Mouse (Mus musculus) hindbrain, embryonic 12.5 days (tissue): ENCODE results near the gene 2810004N23Rik. TPM values are rescaled to one million over a fixed set of nuclear protein-coding genes. Genes with fewer than 3 reads are reported as not detected.

ENCODE experiments used
- ATAC-seq: fragments of 200-750 bp; cut with Nextera tagmentation; 2 replicates; pipeline ENCODE4 v1.8.0; 2017; ENCODE audit warnings: moderate TSS enrichment; ENCODE audit not compliant: low FRiP score
- H3K27ac ChIP-seq: fragments of 300-500 bp; sonication (generic); 2 replicates; pipeline ENCODE4 v1.5.1; 2016; ENCODE audit warnings: mild to moderate bottlenecking
- H3K27me3 ChIP-seq: fragments of 300-500 bp; sonication (generic); 2 replicates; pipeline ENCODE4 v1.6.1; 2016; ENCODE audit warnings: mild to moderate bottlenecking
- H3K36me3 ChIP-seq: fragments of 300-500 bp; sonication (generic); 2 replicates; pipeline ENCODE4 v1.6.1; 2016; ENCODE audit warnings: mild to moderate bottlenecking
- H3K4me1 ChIP-seq: fragments of 300-500 bp; sonication (generic); 2 replicates; pipeline ENCODE4 v1.6.1; 2016
- H3K4me2 ChIP-seq: fragments of 300-500 bp; sonication (generic); replicated peaks from 2 replicates; pipeline ENCODE4 v1.6.1; 2016; ENCODE audit warnings: mild to moderate bottlenecking
- H3K4me3 ChIP-seq: fragments of 300-500 bp; sonication (generic); 2 replicates; pipeline ENCODE4 v1.5.1; 2016; ENCODE audit warnings: mild to moderate bottlenecking
- H3K9ac ChIP-seq: fragments of 300-500 bp; sonication (generic); 2 replicates; pipeline ENCODE4 v1.6.1; 2016; ENCODE audit warnings: mild to moderate bottlenecking, moderate library complexity
- H3K9me3 ChIP-seq: fragments of 300-500 bp; sonication (generic); replicated peaks from 2 replicates; pipeline ENCODE4 v1.6.1; 2016; ENCODE audit warnings: mild to moderate bottlenecking
- WGBS: fragments of 180-500 bp; shearing (Covaris S2); methylation state at CpG from one replicate; pipeline ENCODE4 v1.1.7; 2016; 5-methylcytosine and 5-hydroxymethylcytosine counted together
- polyA plus RNA-seq: library from polyadenylated mRNA; unstranded; fragments of >200 nt; fragmentation: Nextera tagmentation; extraction: Ambion mirVana; gene quantifications from 2 replicates; pipeline ENCODE4 v1.2.1, GENCODE M21; 2016

Gene 2810004N23Rik
- polyA plus RNA-seq, 1 experiment from 2014 or later = 43.9 TPM

DNA sequence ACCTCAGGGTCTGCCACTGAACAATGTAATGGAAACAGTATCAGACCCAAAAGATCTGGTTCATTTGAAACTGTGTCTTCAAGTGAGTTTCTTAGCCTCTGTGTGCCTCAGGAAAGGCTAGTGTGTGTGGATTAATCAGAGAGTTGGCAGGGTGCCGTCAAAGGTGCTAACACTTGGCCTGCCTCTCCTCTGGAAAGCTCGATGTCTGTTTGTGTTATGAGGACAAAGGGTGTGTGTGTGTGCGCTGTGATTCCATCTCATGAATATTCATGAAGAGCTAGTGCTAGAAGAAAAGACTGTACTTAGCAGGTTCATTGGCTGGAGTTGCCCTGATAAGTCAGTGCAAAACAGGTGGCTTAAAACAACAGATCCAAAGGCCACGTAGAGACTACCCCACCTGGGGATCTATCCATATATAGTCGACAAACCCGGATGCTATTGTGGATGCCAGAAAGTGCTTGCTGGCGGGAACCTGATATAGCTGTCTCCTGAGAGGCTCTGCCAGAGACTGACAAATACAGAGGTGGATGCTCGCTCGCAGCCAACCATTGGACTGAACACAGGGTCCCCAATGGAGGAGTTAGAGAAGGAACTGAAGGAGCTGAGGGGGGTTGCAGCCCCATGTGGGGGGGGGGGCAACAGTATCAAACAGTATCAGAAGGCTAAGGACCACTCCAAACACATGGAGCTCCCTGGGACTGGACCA, 52.1 kb downstream of the 2810004N23Rik start:
- peak; percentile 50; the same call in 1 of the 2 replicates for ATAC-seq
- 33% methylated on average over 9 of the region's 9 CpGs for WGBS
- no peak overlapping the region for H3K9ac ChIP-seq
- no peak overlapping the region for H3K4me2 ChIP-seq
- H3K4me3 ChIP-seq = no peak overlapping the region
- H3K27ac ChIP-seq = no peak overlapping the region
- peaks cover 9% of the 10 kb centered on the region for H3K36me3 ChIP-seq
- H3K27me3 ChIP-seq = no peaks in the 10 kb centered on the region
- H3K4me1 ChIP-seq = peaks cover 14% of the 10 kb centered on the region
- H3K9me3 ChIP-seq = no peaks in the 10 kb centered on the region

DNA sequence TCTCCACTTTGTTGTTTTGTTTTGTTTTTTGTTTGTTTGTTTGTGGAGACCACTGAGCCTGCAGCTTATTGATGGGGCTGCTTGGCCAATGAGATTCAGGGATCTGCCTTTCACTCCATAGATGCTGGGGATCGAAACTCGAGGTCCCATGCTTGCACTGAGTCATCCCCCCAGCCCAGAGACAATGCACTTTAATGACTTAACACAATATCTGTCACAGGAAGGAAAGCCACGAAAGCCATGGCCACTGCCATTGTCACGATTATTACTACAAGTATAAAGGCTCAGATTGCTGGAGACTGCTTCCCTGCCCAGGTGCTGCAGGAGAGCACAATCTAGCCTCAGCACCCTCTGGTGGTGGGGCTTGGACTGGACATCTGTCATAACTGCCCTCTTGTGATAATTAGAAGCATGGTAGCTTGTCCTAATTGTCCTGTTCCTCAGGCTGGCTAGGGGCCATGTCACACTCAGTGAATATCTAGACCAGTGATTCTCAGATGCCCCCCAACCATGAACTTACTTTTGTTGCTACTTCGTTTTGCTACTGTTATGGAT, 52.8 kb downstream of the 2810004N23Rik start:
- Histone ChIP-seq H3K27ac (no peak overlapping the region), H3K9me3 (no peaks in the 10 kb centered on the region), H3K9ac (no peak overlapping the region), H3K4me1 (peaks cover 14% of the 10 kb centered on the region), H3K36me3 (peaks cover 2% of the 10 kb centered on the region), H3K4me3 (no peak overlapping the region), H3K27me3 (no peaks in the 10 kb centered on the region), H3K4me2 (no peak overlapping the region)
- 62% methylated on average over 5 of the region's 5 CpGs for WGBS
- no peak for ATAC-seq

DNA sequence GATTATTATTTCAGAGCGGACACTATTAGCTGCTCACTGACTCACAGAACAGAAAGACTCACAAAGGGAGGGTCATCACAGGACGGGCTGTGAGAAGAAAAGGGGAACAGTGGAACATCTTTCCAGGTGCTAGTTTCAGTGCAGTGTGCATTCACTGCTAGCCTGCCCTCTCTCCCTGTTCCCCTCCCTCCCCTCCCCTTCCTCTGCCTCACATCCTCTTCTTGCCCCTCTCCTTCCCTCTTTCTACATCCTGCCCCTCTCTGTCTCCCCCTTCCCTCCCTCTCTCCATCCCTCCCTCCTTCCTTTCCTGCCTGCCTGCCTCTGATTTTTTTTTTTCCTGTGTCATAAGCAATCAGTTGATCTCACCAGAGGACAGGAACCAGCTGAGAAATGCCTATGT, 53.5 kb downstream of the 2810004N23Rik start:
- no peaks in the 10 kb centered on the region for H3K9me3 ChIP-seq
- H3K4me2 ChIP-seq = no peak overlapping the region
- H3K36me3 ChIP-seq = no peaks in the 10 kb centered on the region
- WGBS = 42% methylated on average over 2 of the region's 2 CpGs
- H3K27me3 ChIP-seq = no peaks in the 10 kb centered on the region
- H3K4me3 ChIP-seq = no peak overlapping the region
- H3K27ac ChIP-seq = no peak overlapping the region
- H3K9ac ChIP-seq = no peak overlapping the region
- peaks cover 14% of the 10 kb centered on the region for H3K4me1 ChIP-seq
- no peak for ATAC-seq

DNA sequence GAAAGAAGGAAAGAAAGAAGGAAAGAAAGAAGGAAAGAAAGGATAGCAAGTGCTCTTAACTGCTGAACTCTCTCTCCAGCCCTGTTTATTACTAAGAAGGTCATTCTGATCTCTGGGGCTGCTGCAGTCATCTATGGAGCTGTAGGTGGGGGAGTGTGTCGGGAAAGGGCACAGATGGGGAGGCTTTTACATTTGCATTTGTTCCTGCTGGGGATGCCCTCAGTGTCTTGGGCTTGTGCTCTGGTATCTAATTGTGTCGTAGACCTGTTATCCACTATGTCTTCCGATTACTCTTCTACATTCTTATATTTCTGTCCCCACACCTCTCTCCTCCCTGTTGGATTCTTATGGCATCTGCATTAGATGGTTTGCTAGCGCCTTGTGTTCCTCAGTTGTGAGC, 56.9 kb downstream of the 2810004N23Rik start:
- 78% methylated on average over 4 of the region's 4 CpGs for WGBS
- H3K36me3 ChIP-seq = no peaks in the 10 kb centered on the region
- ATAC-seq = no peak

DNA sequence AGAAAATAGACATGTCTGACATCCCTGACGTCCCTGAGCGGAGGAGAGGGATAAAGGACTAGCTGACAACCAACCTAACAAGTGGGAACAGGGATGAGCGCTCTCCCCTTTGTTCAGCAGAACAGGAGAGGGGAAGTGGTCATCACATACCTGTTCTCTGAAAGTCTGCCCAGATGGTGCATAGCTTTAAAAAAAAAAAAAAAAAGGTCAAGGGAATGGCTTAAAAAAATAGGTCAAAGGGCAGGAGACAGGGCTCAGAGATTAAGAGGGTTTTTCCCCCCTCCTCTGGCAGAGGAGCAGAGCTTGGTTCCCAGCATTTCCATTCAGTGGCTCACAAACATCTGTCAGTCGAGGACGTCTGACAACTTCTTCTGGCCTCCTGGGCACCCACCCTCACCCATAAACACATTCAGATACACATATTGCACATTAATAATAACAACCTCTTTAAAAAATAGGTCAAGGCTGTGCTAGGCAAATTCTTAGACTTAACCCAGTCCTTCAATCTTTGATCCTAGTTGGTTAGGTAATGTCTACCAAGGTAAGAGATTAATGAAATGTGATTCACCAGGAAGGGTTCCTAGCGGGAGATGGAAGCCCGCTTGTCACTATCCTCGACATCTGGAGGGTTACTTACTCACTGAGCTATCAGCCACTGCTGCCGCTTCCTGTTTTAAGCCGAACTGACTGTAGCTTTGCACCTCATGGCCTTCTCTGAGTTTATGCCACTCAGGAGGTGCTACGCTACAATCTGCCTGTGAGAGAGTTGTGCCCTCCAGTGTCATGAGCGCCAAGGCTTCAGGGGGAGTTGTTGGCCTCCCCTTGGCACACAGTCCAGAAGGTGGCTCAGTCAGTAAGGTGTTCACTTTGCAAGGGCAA, 58.9 kb downstream of the 2810004N23Rik start:
- Histone ChIP-seq H3K27me3 (no peaks in the 10 kb centered on the region), H3K4me1 (no peaks in the 10 kb centered on the region), H3K9ac (no peak overlapping the region), H3K4me2 (no peak overlapping the region), H3K9me3 (no peaks in the 10 kb centered on the region), H3K4me3 (no peak overlapping the region), H3K27ac (no peak overlapping the region), H3K36me3 (no peaks in the 10 kb centered on the region)
- ATAC-seq = no peak
- 68% methylated on average over 12 of the region's 12 CpGs for WGBS

More for the DNA sequence above, 56.9 kb downstream of the 2810004N23Rik start:
- no peak overlapping the region for H3K9ac ChIP-seq
- no peak overlapping the region for H3K4me2 ChIP-seq
- H3K27ac ChIP-seq = no peak overlapping the region
- H3K4me1 ChIP-seq = peaks cover 10% of the 10 kb centered on the region
- no peaks in the 10 kb centered on the region for H3K27me3 ChIP-seq
- H3K4me3 ChIP-seq = no peak overlapping the region
- H3K9me3 ChIP-seq = no peaks in the 10 kb centered on the region

DNA sequence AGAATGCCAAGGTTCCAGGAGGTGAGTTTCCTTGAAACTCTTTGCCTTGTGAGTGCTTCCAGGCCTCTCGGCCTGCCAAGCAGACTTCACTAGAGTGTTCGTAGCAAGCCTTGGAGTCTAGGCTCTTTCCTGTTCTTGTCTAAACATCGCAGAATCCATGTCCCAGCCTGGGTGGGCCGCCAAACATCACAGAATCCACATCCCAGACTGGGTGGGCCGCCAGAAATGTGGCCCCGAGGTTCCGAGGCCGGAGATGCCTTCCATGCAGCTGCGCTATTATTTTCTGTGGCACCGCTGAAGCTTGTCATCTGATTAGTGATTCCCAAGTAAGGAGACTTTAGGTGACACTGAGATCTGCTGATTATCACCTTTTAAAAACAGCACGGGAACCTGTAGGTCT, 62.4 kb downstream of the 2810004N23Rik start:
- Histone ChIP-seq H3K36me3 (no peaks in the 10 kb centered on the region), H3K27ac (no peak overlapping the region), H3K4me3 (no peak overlapping the region), H3K27me3 (peaks cover 13% of the 10 kb centered on the region), H3K9ac (no peak overlapping the region), H3K4me2 (no peak overlapping the region), H3K9me3 (no peaks in the 10 kb centered on the region), H3K4me1 (peaks cover 18% of the 10 kb centered on the region)
- no peak for ATAC-seq
- WGBS = 42% methylated on average over 11 of the region's 11 CpGs

DNA sequence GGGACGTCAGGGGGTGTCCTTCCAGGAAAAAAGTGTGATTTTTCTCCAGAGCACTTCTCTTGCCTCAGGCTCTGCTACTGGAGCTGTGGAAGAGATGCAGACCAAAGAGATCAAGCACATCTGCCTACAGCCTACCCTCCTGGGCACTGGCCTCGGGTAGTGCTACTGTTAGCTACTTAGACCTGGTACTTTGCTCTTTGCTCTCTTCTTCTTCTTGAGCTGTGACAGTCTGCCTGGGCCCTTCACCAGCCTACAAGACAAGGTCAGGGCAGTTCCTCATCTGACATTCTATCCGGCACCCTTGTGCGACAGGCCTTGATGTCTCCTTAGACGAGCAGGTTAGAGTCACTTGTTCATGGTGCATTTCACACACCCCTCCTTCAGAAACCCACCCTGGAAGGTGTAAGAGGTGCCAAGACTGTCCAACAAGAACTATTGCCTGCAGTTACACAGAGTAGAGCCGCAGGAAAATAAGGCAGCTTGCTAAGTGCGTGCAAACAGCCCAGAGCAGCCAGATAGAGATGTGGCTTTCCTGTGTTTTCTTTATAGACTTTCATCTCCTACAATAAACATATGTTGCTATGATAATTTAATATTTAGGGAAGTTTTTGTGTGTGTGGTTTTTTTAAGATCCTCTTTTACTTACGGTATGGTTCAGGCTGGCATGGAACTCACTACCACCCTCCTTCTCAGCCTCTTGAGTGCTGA, 67.0 kb downstream of the 2810004N23Rik start:
- WGBS = 78% methylated on average over 8 of the region's 8 CpGs
- no peak overlapping the region for H3K27ac ChIP-seq
- peak overlapping the region; percentile 96 for H3K4me2 ChIP-seq
- H3K36me3 ChIP-seq = no peaks in the 10 kb centered on the region
- peaks cover 42% of the 10 kb centered on the region for H3K27me3 ChIP-seq
- H3K4me1 ChIP-seq = peaks cover 51% of the 10 kb centered on the region
- no peak for ATAC-seq
- peak overlapping the region; percentile 67 for H3K4me3 ChIP-seq
- H3K9me3 ChIP-seq = no peaks in the 10 kb centered on the region
- peak overlapping the region; percentile 32; the same call in 1 of the 2 replicates for H3K9ac ChIP-seq

- peak; percentile 20 for ATAC-seq
- Histone ChIP-seq H3K27ac (peak overlapping the region; percentile 95), H3K36me3 (no peaks in the 10 kb centered on the region), H3K27me3 (peaks cover 49% of the 10 kb centered on the region), H3K4me3 (peak overlapping the region; percentile 67), H3K4me1 (peaks cover 51% of the 10 kb centered on the region), H3K9me3 (no peaks in the 10 kb centered on the region), H3K4me2 (peak overlapping the region; percentile 96), H3K9ac (peak overlapping the region; percentile 81)
- WGBS = 0% methylated on average over 25 of the region's 25 CpGs
These were observed 68.5 kb downstream of the 2810004N23Rik start for GRCm38 (mm10) chr8:124794486-124794780.

GRCm38 (mm10) chr8:124793661-124794485, 69.0 kb downstream of the 2810004N23Rik start:
- Histone ChIP-seq H3K4me1 (peaks cover 51% of the 10 kb centered on the region), H3K9me3 (no peaks in the 10 kb centered on the region), H3K4me3 (peak overlapping the region; percentile 67), H3K4me2 (peak overlapping the region; percentile 96), H3K27me3 (peaks cover 49% of the 10 kb centered on the region), H3K9ac (peak overlapping the region; percentile 81), H3K27ac (peak overlapping the region; percentile 95), H3K36me3 (no peaks in the 10 kb centered on the region)
- peak; percentile 53 for ATAC-seq
- WGBS = under 1% methylated on average over 77 of the region's 81 CpGs

GRCm38 (mm10) chr8:124793172-124793651, 69.7 kb downstream of the 2810004N23Rik start:
- peak overlapping the region; percentile 95 for H3K27ac ChIP-seq
- H3K27me3 ChIP-seq = peaks cover 49% of the 10 kb centered on the region
- H3K4me1 ChIP-seq = peaks cover 51% of the 10 kb centered on the region
- no peaks in the 10 kb centered on the region for H3K36me3 ChIP-seq
- peak overlapping the region; percentile 67 for H3K4me3 ChIP-seq
- WGBS = under 1% methylated on average over 50 of the region's 51 CpGs
- peak overlapping the region; percentile 96 for H3K4me2 ChIP-seq
- no peaks in the 10 kb centered on the region for H3K9me3 ChIP-seq
- H3K9ac ChIP-seq = peak overlapping the region; percentile 81
- peak; percentile 74 for ATAC-seq

GRCm38 (mm10) chr8:124792708-124793107, 70.2 kb downstream of the 2810004N23Rik start, which contains the start of gene Trim67:
Trim67 (plus strand) TSS chr8:124793092.
- H3K27me3 ChIP-seq = peaks cover 49% of the 10 kb centered on the region
- peak within 1 kb of the TSS; percentile 67 for H3K4me3 ChIP-seq
- H3K4me1 ChIP-seq = peaks cover 51% of the 10 kb centered on the region
- peak within 1 kb of the TSS; percentile 81 for H3K9ac ChIP-seq
- H3K27ac ChIP-seq = peak within 1 kb of the TSS; percentile 95
- H3K36me3 ChIP-seq = no peaks in the 10 kb centered on the region
- H3K9me3 ChIP-seq = no peaks in the 10 kb centered on the region
- H3K4me2 ChIP-seq = peak within 1 kb of the TSS; percentile 96
- under 1% methylated on average over 38 of the region's 39 CpGs for WGBS
- ATAC-seq = peak; percentile 95
